Mouse (Mus musculus): ENCODE measurements around the gene Ffar3.
A peak's percentile ranks its signal among the peaks of the same experiment; 100 is the strongest.

The Ffar3 gene

GRCm38 (mm10) chr7:30856078-30856477, at the start of gene Ffar3:
TSS of gene Ffar3 (minus strand) at chr7:30856178.
- no peak for DNase-seq (ENCODE audit: low spot score in 2 of 2)

- no peak for DNase-seq (ENCODE audit: low spot score in 2 of 2)
These were observed 48.1 kb upstream of the Ffar3 start for GRCm38 (mm10) chr7:30904042-30904441.

GRCm38 (mm10) chr7:30895217-30895616, 39.2 kb upstream of the Ffar3 start:
- no peak for DNase-seq (ENCODE audit: low spot score in 2 of 2)

- DNase-seq (ENCODE audit: low spot score in 2 of 2), result no peak
These were observed 36.5 kb upstream of the Ffar3 start for GRCm38 (mm10) chr7:30892515-30892914.

GRCm38 (mm10) chr7:30891746-30892145, 35.8 kb upstream of the Ffar3 start:
- no peak for DNase-seq (ENCODE audit: low spot score in 2 of 2)

GRCm38 (mm10) chr7:30890681-30891080, 34.7 kb upstream of the Ffar3 start:
- DNase-seq (ENCODE audit: low spot score in 2 of 2), result no peak

- no peak for DNase-seq (ENCODE audit: low spot score in 2 of 2)
These were observed 32.8 kb upstream of the Ffar3 start for GRCm38 (mm10) chr7:30888786-30889185.

- no peak for DNase-seq (ENCODE audit: low spot score in 2 of 2)
These were observed 31.7 kb upstream of the Ffar3 start for GRCm38 (mm10) chr7:30887568-30888188.

- DNase-seq (ENCODE audit: low spot score in 2 of 2), result no peak
These were observed 30.9 kb upstream of the Ffar3 start for GRCm38 (mm10) chr7:30886852-30887251.

GRCm38 (mm10) chr7:30884047-30884446, 28.1 kb upstream of the Ffar3 start:
- no peak for DNase-seq (ENCODE audit: low spot score in 2 of 2)

- DNase-seq (ENCODE audit: low spot score in 2 of 2), result no peak
These were observed 25.4 kb upstream of the Ffar3 start for GRCm38 (mm10) chr7:30881367-30881766.

GRCm38 (mm10) chr7:30880176-30880575, 24.2 kb upstream of the Ffar3 start, which contains the start of gene Cd22:
TSS of gene Cd22 (minus strand) at chr7:30880342.
- no peak for DNase-seq (ENCODE audit: low spot score in 2 of 2)

GRCm38 (mm10) chr7:30878950-30879349, 23.0 kb upstream of the Ffar3 start:
- DNase-seq (ENCODE audit: low spot score in 2 of 2), result no peak

GRCm38 (mm10) chr7:30873083-30873482, 17.1 kb upstream of the Ffar3 start:
- peak; percentile 17 to 26 for DNase-seq (ENCODE audit: low spot score in 2 of 2)

GRCm38 (mm10) chr7:30863386-30863785, 7.4 kb upstream of the Ffar3 start:
- no peak for DNase-seq (ENCODE audit: low spot score in 2 of 2)

GRCm38 (mm10) chr7:30861464-30861863, 5.5 kb upstream of the Ffar3 start, which contains the start of gene Ffar1:
TSS of gene Ffar1 (minus strand) at chr7:30861564.
- DNase-seq (ENCODE audit: low spot score in 2 of 2), result no peak

- DNase-seq (ENCODE audit: low spot score in 2 of 2), result peak; percentile 9 to 18
These were observed 3.8 kb upstream of the Ffar3 start for GRCm38 (mm10) chr7:30859635-30860402.

GRCm38 (mm10) chr7:30859290-30859634, 3.3 kb upstream of the Ffar3 start:
- DNase-seq (ENCODE audit: low spot score in 2 of 2), result peak; percentile 49 to 52

- no peak for DNase-seq (ENCODE audit: low spot score in 2 of 2)
These were observed 1.8 kb upstream of the Ffar3 start for GRCm38 (mm10) chr7:30857746-30858145.

GRCm38 (mm10) chr7:30851421-30851820, 4.6 kb downstream of the Ffar3 start:
- no peak for DNase-seq (ENCODE audit: low spot score in 2 of 2)

- DNase-seq (ENCODE audit: low spot score in 2 of 2), result no peak
These were observed 8.0 kb downstream of the Ffar3 start for GRCm38 (mm10) chr7:30847934-30848333.

GRCm38 (mm10) chr7:30847386-30847785, 8.6 kb downstream of the Ffar3 start:
- DNase-seq (ENCODE audit: low spot score in 2 of 2), result no peak

- DNase-seq (ENCODE audit: low spot score in 2 of 2), result no peak
These were observed 9.4 kb downstream of the Ffar3 start for GRCm38 (mm10) chr7:30846505-30847053.

Measured in right cerebral cortex, postnatal 36 days (tissue).